Mouse (Mus musculus) cerebellum, postnatal 25 days (tissue): ENCODE results near the gene Lrfn4.
"Not testable (repeated sequence)": the region's sequence is repeated elsewhere in the genome, so short reads cannot be mapped to it uniquely, and the experiment has no call there.

Experiments used
- DNase-seq, 2 experiments: peaks; one replicate each; pipeline ENCODE4 v3.0.0; 2021; ENCODE audit warnings: mixed read lengths in 2 of 2

Lrfn4 gene

DNA sequence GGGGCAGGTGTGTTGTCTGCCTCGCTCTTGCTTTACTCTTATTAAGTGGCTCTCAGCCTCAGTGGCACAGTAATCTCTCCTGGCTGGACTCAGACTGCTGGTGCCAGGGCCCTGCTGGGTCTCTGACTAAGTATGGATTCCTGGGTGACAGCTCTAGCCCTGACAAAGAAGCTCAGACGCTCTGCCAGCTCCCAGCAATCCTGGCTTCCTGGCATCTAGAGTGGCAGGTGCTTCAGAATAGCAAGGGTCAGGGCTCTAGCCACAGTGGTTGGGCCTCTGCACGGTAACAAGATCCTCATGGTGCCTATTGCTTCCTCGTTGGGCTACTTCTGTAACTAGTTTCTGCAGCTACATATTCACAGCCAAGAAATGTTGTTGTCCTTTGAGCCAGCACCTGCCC lies 5.4 kb downstream of the Lrfn4 start:
- no peak for DNase-seq

DNA sequence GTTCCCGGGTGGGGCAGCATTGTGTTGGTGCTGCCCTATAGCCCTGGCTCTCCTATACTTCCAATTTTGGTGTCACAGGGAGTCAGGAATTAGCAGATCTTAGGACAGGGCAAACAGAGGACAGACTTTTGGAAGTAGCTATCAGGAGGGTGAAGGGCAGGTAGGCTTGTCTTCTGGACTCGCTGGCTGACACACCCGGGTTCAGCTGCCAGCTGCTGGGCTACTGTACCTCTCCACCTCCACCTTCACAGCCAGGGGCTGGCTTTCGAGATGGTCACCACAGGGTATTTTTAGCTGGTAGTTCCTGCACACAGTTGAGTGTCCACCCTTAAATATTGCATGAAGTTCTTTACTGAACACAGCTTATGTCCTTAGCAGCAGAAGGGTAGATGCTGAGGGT lies 7.0 kb downstream of the Lrfn4 start:
- no peak for DNase-seq

DNA sequence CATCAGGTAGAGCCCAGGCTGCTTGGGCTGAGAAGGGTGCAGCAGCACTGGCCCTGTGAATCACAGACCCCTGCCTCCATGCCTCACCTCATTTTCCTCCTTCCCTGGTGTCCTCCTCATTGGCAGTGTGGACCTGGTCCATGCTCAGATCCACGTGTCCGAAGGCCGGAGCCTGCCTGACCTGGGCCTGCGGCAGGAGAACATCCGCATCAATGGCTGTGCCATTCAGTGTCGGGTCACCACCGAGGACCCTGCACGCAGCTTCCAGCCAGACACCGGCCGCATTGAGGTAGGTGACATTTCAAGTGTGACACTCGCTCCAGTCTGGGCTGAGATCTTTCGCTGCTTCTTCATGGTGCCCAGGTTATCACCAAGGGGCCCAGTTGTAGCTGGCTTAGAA lies 8.1 kb downstream of the Lrfn4 start:
- DNase-seq: no peak

DNA sequence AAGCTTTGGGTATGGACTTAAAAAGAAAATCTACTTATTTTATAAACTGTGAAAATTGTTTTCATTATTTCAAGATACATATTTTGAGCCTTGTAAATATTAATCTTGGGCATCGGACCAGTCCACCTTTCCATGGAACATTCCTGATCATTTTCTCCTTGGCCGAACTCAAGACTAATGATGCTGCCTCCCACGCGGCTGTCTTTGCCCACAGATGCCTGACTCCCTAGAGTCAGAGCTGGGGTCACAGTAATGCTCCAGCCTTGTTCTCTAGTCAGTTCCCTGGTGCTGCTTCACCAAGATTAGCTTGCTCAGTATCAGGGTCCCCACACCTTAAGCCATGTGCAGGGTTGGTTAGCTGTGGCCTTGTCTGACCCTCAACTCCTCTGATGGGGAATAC lies 9.8 kb downstream of the Lrfn4 start:
- no peak for DNase-seq

DNA sequence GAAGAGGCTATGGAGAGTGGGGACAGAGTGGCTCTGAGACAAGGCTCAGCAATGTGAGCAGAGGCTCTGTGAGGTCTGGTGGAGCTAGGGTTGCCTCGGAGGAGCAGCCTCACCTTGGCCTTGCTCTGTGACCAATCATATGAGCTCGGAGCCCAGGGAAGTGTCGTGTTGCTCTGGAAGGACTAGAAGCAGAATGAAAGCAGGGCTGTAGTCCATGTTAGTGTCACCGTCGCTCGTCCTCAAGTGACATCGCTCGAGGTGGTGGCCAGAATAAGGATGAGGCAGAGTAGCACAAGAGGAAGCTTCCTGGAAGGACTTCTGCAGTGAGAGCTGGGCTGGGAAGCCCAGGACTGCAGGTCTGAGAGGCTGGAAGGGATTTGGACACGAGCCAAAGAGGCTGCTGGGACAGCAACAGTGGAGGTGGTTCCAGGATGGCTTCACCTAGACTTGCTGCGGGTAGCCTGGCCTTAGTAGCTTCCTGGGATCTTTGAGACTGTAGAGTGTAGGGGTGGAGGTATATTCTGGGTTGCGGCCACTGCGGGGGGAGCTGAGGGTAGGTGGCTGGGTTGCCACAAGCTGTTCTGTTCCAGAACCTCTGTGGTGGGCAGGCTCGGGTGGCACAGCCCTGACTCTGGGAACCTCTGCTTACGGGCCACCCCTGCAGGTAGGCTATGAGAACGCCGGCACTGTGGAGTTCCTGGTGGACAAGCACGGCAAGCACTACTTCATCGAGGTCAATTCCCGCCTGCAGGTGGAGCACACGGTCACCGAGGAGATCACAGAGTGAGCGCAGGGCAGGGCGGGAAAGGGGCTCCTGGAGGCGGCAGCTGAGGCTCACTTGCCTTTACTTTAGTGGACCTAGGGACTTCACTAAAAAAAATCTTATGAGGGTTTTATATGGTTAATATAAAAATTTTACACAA lies 11.4 kb downstream of the Lrfn4 start:
- DNase-seq: peak; percentile 63 to 79

DNA sequence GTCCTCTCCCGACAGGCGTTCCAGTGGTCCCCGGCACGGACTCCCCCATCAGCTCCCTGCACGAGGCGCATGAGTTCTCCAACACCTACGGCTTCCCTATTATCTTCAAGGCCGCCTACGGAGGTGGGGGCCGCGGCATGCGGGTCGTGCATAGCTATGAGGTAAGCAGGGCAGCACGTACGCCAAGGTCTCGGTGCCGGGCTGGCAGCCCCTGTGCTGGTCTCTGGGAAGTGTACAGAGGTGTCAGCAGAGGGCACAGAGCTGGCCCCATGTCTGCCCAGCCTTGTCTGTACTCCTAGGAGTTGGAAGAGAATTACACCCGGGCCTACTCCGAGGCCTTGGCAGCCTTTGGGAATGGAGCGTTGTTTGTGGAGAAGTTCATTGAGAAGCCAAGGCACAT lies 13.0 kb downstream of the Lrfn4 start:
- peak in 1 of 2 experiments; percentile 5 for DNase-seq

DNA sequence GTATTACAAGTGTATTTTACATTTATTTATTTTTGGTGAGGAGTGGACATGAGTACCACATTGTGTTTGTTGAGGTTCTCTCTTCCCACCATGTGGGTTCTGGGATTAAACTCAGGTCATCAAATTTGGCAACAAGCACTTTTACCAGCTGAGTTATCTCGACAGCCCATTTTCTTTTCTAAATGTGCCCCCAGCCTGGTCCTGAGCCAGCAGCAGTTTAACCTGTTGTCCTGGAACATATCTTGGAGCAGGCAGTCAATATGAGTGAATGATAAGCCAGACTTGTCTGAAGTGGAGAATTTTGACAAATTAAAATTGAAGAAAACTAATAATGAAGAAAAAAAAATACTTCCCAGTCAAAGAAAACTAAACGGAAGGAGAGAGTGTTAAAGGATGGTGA lies 19.4 kb downstream of the Lrfn4 start:
- DNase-seq: no peak

DNA sequence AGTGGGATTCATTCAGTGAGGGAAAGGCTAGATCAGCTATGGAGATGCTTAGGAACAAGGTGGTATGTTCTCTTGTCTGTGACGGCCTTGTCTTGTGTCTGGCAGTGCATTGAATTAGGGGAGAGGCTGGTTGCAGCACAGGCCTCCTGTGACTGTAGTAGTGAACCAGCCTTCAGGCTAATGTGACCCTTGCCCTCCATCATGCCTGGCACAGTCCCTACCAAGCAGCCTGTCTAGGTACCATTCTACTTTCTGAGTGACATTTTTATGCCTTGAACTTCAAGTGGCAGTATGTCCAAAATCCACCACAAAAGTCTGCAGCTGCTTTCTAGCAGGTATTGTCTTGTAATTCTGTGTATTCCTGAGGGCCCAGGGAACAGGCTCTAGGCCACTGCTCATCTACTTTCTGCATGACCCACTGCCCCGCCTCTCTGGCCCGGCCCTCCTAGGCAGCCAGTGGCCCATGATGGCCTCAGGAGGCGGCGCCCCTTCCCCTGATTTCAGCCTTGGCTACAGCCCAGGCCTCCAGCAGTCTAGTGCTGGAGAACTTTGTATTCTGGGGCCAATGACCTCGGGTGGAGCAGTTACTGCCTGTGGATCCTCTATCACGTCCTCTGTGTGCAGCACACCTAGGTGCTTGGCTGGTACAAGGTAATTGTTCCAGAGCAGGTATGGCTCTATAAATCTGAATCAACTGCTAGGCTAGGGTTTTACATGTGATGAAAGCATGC lies 21.5 kb downstream of the Lrfn4 start:
- no peak for DNase-seq

DNA sequence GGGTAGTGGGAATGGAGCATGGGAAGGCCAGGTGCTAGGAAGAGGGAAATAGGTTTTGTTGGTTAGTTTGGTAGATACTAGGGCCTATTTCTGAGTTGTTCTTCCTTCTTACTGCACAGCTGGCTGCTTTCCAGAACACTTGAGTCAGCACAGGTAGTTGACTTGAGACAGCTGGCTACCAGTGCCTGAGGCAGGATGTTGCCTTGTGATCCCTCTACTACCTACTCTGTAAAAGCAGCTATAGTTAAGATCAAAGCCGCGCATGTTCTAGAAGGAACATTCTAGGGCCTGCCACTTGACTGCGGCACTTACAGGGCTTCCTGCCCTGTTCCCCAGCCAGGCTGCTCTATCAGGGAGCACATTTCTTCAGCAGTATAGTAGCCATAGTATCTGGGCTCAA lies 25.4 kb downstream of the Lrfn4 start:
- no peak for DNase-seq

DNA sequence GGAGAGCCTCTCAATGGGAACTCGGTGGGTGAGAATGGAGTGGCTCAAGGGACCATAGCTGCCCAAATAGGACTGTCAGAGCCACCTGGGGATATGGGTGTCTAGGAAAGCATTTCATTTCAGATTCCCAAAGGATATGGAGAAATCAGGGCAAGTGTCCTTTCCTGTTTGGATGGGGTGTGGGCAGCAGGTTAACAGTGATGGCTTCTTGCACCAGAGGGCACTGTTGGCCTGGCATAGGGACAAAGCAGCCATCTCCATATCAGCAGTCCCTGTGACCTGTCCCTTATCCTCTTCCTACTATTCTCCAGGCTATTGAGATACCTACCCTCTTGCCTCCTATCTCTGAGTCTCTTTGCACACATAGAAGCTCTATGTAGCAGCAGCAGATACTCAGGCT lies 26.4 kb downstream of the Lrfn4 start:
- DNase-seq: peak in 1 of 2 experiments; percentile 63

DNA sequence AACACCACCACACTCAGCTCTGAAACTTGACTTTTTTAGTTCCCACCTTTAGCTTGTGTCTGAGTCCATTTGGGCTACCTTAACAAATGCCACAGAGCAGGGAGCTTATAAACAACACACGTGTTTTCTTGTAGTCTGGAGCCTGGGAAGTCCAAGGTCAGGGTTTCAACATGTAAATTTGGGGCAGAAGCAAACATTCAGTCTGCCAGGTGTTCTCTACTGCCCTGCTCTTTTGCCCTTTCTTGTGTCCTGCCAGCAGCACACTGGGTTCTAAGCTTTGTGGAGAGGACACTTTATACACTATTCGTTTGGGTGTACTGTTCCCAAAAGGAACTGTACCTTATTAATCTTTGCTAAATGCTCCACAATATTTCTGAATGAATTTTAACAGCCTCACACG lies 27.0 kb downstream of the Lrfn4 start:
- DNase-seq: no peak

DNA sequence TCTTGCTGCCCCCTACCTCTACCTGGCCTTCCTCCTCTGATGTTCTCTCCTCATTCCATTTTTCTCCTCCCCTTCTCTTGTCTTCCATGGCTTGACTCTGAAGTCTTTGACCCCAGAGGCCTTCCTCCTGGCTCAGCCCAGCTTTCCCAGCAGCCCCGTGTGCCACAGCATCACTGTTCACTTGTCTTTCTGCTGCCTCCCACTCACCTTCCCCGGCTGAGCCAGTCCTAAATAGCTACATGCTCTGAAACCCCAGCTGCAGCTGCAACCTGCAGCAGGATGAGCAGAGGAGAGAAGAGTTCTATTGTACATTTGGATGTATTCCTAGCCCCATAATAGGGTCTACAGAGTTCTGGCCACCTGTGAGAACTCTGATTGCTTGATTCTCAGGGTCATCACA lies 28.0 kb downstream of the Lrfn4 start:
- DNase-seq: no peak

DNA sequence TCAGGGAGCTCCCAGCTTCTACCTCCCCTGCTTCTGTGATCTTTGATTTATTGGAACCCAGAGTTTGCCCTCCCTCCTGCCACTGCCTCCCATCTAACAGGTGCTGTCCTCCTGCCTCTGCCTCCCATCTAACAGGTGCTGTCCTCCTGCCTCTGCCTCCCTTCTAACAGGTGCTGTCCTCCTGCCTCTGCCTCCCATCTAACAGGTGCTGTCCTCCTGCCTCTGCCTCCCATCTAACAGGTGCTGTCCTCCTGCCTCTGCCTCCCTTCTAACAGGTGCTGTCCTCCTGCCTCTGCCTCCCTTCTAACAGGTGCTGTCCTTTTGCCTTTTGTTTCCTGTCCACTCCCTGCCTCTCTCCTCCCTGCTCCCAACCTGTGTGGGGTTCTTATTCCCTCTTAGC lies 28.7 kb downstream of the Lrfn4 start:
- DNase-seq: not testable (repeated sequence)

DNA sequence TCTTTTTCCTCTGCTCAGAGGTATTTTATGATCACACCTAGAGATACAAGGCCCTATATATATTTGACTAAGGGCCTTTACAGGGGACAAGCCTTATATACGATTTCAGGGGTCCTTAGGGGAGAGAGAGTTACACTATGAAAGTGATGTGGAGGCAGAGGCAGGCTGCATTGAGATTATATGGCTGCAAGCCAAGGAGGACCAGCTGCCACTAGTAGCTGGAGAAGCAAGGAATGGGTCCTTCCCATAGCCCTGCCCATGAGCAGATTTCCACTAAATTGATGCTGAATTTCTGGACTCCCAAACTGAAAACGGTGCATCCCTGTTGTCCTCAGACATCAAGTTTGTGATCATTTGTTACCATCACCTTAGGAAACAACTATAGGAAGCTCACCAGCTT lies 31.6 kb downstream of the Lrfn4 start:
- DNase-seq: no peak

DNA sequence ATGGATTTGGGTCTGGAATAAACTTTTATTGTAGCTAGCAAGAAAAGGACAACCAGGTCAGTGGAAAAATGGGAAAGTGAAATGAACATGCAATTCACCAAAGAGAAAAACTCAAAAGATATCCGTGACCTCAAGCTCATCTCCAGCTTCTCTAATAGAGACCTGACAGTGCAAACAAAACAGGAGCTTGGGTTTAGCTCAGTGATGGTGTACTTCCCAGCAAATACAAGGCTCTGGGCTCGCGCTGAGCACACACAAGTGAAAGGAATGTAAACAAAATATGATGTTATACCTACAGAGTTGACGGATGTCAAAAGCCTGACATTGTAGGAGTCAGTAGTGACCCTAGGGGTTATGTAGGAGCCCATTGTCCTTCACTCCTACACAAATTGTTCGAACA lies 36.2 kb downstream of the Lrfn4 start:
- no peak for DNase-seq

DNA sequence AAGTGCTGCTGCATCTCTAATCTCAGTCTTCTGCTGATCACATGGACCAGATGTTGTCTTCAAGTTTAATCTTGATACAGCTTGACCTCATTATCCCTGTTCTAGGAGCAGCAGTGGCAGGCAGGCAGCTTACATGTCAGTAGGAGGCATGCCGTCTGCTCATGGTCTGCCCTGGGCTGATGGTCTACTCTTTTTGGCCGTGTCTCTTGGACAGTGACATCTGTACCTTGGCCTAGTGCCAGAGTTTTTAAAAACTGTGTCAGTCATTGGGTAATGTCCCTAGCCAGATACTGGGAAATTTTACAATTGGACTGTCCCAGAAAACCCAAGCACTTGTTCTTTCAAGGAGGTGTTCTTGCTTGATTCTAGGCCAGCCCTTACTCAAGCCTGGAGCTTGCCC lies 36.7 kb downstream of the Lrfn4 start:
- peak; percentile 49 to 62 for DNase-seq

DNA sequence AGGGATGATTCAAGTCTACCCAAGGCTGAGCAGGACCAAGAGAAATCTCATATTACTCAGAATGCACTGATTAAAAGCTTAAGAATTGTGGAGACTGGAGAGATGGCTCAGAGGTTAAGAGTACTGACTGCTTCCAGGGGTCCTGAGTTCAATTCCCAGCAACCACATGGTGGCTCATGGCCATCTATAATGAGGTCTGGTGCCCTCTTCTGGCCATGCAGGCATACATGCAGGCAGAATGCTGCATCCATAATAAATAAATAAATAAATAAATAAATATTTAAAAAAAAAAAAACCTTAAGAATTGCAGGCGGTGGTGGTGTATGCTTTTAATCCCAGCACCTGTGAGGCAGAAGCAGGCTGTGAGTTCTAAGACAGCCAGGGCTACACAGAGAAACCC lies 42.2 kb downstream of the Lrfn4 start:
- no peak for DNase-seq

DNA sequence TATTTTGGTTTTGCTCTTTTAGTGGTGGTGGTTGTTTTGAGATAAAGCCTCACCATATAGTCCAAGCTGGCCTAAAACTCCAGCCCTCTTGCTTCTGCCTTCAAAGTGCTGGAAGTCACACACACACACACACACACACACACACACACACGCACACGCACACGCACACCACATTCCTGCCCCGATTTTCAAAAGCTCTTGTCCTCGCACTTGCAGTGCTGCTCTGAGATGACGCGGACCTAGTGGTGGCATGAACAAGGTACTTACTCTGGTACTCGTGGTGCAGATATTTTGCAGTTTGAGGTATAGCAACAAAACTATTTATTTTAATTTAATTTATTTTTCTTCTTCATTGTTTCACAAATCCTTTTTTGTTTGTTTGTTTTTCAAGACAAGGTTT lies 43.0 kb downstream of the Lrfn4 start:
- no peak for DNase-seq

DNA sequence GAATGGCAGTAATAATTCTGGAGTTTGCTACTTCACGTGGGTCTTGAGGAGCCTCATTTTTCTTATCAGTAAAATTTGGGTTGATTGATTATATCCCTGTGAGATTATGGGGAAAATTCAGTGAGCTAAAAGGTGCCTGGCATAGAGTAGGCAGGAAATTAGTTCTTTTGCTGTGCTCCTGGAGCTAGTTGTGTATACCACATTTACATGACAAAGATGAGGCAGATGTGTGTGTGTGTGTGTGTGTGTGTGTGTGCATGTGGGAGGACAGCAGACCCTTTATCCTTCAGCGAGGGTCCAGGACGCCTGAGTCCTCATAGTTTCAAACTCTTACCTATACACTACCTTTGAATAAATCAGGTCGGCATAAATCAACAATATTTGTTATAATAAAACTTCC lies 43.4 kb downstream of the Lrfn4 start:
- DNase-seq: no peak

DNA sequence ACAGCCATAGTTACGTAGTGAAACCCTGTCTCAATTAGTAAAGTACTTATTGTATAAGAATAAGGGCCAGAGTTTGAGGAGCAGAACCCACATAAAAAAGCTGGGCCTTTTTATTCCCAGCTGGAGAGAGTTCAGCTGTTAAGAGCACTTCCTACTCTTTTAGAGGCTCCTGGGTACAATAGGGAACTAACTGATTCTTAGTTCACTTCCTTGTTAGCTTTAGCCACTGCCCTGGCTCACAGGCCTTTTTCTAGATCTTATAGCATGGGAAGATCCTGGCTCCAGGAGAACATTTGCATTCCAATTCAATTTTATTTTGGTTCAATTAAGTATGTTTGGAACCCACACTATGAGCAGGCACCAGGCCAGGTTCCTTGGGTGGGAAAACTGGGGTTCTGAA lies 43.8 kb downstream of the Lrfn4 start:
- no peak for DNase-seq

DNA sequence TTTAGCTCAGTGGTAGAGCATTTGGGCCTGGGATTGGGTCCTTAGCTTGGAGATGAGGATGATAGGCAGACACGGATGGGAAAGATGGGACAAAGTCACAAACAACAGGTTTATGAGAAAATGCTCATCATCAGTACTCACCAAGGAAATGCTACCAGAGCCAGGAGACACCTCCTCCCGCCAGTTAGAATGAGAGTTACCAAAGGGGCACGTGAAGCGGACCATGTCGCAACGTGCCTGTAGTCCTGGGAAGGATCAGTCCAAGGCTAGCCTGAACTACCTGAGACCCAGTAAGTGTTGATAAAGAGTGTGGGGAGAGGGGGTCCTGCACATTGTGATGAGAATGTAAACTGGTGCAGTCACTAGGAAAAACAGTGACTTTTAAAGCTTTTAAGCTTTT lies 44.7 kb downstream of the Lrfn4 start:
- no peak for DNase-seq

DNA sequence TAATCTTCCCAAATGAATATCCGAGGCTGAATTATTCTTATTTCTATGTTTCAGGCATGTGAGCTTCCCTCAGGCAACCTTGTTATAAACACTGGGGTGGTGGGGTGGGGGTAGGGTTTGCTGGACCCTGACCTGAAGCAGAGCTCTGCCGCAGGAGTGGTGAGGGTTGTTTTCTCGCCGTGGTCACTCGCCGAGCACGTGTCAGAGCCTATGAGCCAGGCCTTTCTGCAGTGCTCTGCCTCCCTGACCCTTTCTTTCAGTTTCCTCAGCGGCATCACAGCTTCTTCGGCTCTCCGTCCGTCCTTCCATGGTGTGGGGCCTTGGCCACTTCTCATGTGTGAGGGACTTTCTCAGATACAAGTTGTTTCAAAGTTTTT lies 45.2 kb downstream of the Lrfn4 start:
- no peak for DNase-seq

DNA sequence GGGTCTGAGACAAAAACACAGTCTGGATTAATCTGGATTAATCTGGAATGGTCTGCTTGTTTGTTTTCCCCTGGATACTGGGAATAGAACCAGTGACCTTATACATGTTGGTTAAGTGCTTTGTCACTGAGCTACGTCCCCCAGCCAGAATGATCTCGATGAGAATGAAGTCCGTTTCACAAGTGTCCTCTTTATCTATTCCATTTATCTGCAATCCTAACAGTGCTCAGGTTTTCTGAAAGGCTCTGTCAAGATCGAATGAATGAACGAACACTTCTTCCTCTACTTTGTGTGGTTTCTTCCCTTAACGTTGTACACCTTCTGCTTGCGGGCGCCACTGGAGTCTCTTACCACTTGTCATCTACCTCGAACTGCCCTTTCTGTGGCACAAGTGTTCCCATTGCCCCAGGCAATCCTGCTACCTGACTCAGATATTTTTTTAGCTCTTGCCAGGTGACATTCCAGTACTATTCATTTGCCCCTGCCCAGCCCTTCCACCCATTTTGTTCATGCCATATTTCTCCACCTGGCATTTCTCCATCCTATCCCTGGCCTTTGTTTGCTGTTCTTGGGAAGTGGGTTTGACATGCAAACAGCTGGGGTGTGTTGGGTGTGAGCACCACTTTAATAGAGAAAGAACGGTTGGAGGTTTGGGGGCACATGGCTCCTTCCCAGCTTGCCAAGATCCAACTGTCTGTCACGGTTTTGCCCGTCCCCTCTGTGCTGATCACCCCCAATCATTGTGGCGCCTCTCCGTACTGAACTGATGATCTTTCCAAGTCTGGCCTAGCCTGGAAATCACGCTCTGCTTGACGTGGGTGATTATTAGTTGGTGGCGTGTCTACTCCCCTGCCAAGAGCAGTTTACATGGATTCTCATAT lies 45.9 kb downstream of the Lrfn4 start:
- no peak for DNase-seq
